Mouse (Mus musculus) stomach, postnatal 0 days (tissue): ENCODE results near the gene Fgf11. TPM values are rescaled to one million over a fixed set of nuclear protein-coding genes. Genes with fewer than 3 reads are reported as not detected.
A peak's percentile ranks its signal among the peaks of the same experiment; 100 is the strongest.

ENCODE experiments used
- ATAC-seq: fragments of 200-750 bp; cut with Nextera tagmentation; 2 replicates; pipeline ENCODE4 v1.8.0; 2017; ENCODE audit not compliant: low FRiP score, low TSS enrichment
- DNase-seq: peaks from one replicate; pipeline ENCODE4 v3.0.0-alpha.2; 2016; ENCODE audit warnings: low spot score
- H3K27ac ChIP-seq: fragments of 300-500 bp; sonication (generic); replicated peaks from 2 replicates; pipeline ENCODE4 v1.5.1; 2014; ENCODE audit warnings: mild to moderate bottlenecking, control low read depth
- H3K27me3 ChIP-seq: fragments of 300-500 bp; sonication (generic); 2 replicates; pipeline ENCODE4 v1.6.1; 2014; ENCODE audit warnings: low read length; ENCODE audit not compliant: control insufficient read depth, insufficient read depth
- H3K36me3 ChIP-seq: fragments of 300-500 bp; sonication (generic); 2 replicates; pipeline ENCODE4 v1.6.1; 2014; ENCODE audit warnings: low read length, mixed read lengths; ENCODE audit not compliant: control insufficient read depth, insufficient read depth
- H3K4me1 ChIP-seq: fragments of 300-500 bp; sonication (generic); replicated peaks from 2 replicates; pipeline ENCODE4 v1.6.1; 2014; ENCODE audit warnings: antibody characterized with exemption; ENCODE audit not compliant: control insufficient read depth, insufficient read depth
- H3K4me2 ChIP-seq: fragments of 300-500 bp; sonication (generic); replicated peaks from 2 replicates; pipeline ENCODE4 v1.6.1; 2014; ENCODE audit warnings: low read depth, mild to moderate bottlenecking, control low read depth, moderate library complexity
- H3K4me3 ChIP-seq: fragments of 300-500 bp; sonication (generic); 2 replicates; pipeline ENCODE4 v1.5.1; 2014; ENCODE audit warnings: low read depth, low read length, control low read depth
- H3K9ac ChIP-seq: fragments of 300-500 bp; sonication (generic); 2 replicates; pipeline ENCODE4 v1.6.1; 2014; ENCODE audit warnings: mild to moderate bottlenecking, low read length, control low read depth, mixed read lengths
- H3K9me3 ChIP-seq: fragments of 300-500 bp; sonication (generic); 2 replicates; pipeline ENCODE4 v1.6.1; 2016; ENCODE audit warnings: low read length; ENCODE audit not compliant: control insufficient read depth
- CTCF ChIP-seq: IDR thresholded peaks from 2 replicates; pipeline ENCODE4 v1.5.1; 2016; ENCODE audit warnings: antibody characterized with exemption, low read depth, mild to moderate bottlenecking, moderate library complexity
- EP300 ChIP-seq: optimal IDR thresholded peaks from 2 replicates; pipeline ENCODE3; 2016; ENCODE audit warnings: antibody characterized with exemption
- WGBS: fragments of 180-500 bp; shearing (Covaris S2); extraction: QIAGEN DNeasy Blood & Tissue Kit; methylation state at CpG from one replicate; pipeline ENCODE4 v1.1.7; 2014; 5-methylcytosine and 5-hydroxymethylcytosine counted together
- polyA plus RNA-seq: library from polyadenylated mRNA; unstranded; fragments of >200 nt; fragmentation: Nextera tagmentation; extraction: Ambion mirVana; gene quantifications from 2 replicates; pipeline ENCODE4 v1.2.1, GENCODE M21; 2015

Gene Fgf11
- polyA plus RNA-seq, 1 experiment from 2014 or later = 0.67 TPM

- H3K36me3 ChIP-seq = no peaks in the 10 kb centered on the region
- TF ChIP-seq CTCF (peak; percentile 83), EP300 (no peak)
- no peaks in the 10 kb centered on the region for H3K27me3 ChIP-seq
- 1% methylated on average over 60 of the region's 60 CpGs for WGBS
- H3K9me3 ChIP-seq = no peaks in the 10 kb centered on the region
- H3K9ac ChIP-seq = peak overlapping the region; percentile 67
- H3K4me2 ChIP-seq = peak overlapping the region; percentile 73
- peak overlapping the region; percentile 78 for H3K27ac ChIP-seq
- peaks cover 4% of the 10 kb centered on the region for H3K4me1 ChIP-seq
- DNase-seq = peak; percentile 86
- peak overlapping the region; percentile 55 for H3K4me3 ChIP-seq
- peak; percentile 74 for ATAC-seq
These were observed 2.4 kb upstream of the Fgf11 start for GRCm38 (mm10) chr11:69803786-69804651.

- no peaks in the 10 kb centered on the region for H3K27me3 ChIP-seq
- DNase-seq = peak; percentile 29
- no peaks in the 10 kb centered on the region for H3K9me3 ChIP-seq
- H3K9ac ChIP-seq = peak overlapping the region; percentile 67
- WGBS = 4% methylated on average over 12 of the region's 12 CpGs
- ATAC-seq = peak; percentile 5
- peak overlapping the region; percentile 73 for H3K4me2 ChIP-seq
- H3K4me1 ChIP-seq = peaks cover 4% of the 10 kb centered on the region
- H3K36me3 ChIP-seq = no peaks in the 10 kb centered on the region
- H3K4me3 ChIP-seq = peak overlapping the region; percentile 55
- no peak overlapping the region; the same call in 1 of the 2 replicates for H3K27ac ChIP-seq
- TF ChIP-seq EP300 = no peak
- no peak for TF ChIP-seq CTCF
These were observed 1.7 kb upstream of the Fgf11 start for GRCm38 (mm10) chr11:69803328-69803727.

- no peak overlapping the region for H3K27ac ChIP-seq
- no peak for TF ChIP-seq EP300
- TF ChIP-seq CTCF = 0 out of 2 replicates have a peak, but pooled peaks have one; percentile 5
- no peaks in the 10 kb centered on the region for H3K9me3 ChIP-seq
- H3K4me2 ChIP-seq = peak overlapping the region; percentile 73
- H3K9ac ChIP-seq = peak overlapping the region; percentile 67
- H3K27me3 ChIP-seq = no peaks in the 10 kb centered on the region
- peak; percentile 89 for DNase-seq
- H3K4me3 ChIP-seq = peak overlapping the region; percentile 55
- H3K36me3 ChIP-seq = no peaks in the 10 kb centered on the region
- peak; percentile 30; the same call in 1 of the 2 replicates for ATAC-seq
- H3K4me1 ChIP-seq = peaks cover 4% of the 10 kb centered on the region
- under 1% methylated on average over 28 of the region's 33 CpGs for WGBS
These were observed 1.0 kb upstream of the Fgf11 start for GRCm38 (mm10) chr11:69802648-69803105.

GRCm38 (mm10) chr11:69800392-69801197, 1.1 kb downstream of the Fgf11 start:
- DNase-seq = peak; percentile 87
- H3K9ac ChIP-seq = peak overlapping the region; percentile 61
- peaks cover 4% of the 10 kb centered on the region for H3K4me1 ChIP-seq
- H3K27ac ChIP-seq = peak overlapping the region; percentile 24
- no peaks in the 10 kb centered on the region for H3K36me3 ChIP-seq
- no peaks in the 10 kb centered on the region for H3K9me3 ChIP-seq
- no peak for TF ChIP-seq CTCF
- TF ChIP-seq EP300 = no peak
- 2% methylated on average over 36 of the region's 36 CpGs for WGBS
- peak overlapping the region; percentile 44 for H3K4me3 ChIP-seq
- H3K4me2 ChIP-seq = peak overlapping the region; percentile 73
- H3K27me3 ChIP-seq = no peaks in the 10 kb centered on the region
- peak; percentile 19 for ATAC-seq

GRCm38 (mm10) chr11:69800138-69800391, 1.6 kb downstream of the Fgf11 start:
- ATAC-seq (no peak), DNase-seq (peak; percentile 31)
- Histone ChIP-seq H3K36me3 (no peaks in the 10 kb centered on the region), H3K9ac (no peak overlapping the region), H3K27me3 (no peaks in the 10 kb centered on the region), H3K4me3 (peak overlapping the region; percentile 44; the same call in 1 of the 2 replicates), H3K9me3 (no peaks in the 10 kb centered on the region), H3K27ac (peak overlapping the region; percentile 24), H3K4me2 (peak overlapping the region; percentile 73), H3K4me1 (peaks cover 4% of the 10 kb centered on the region)
- WGBS = 16% methylated on average over 11 of the region's 11 CpGs
- TF ChIP-seq EP300 = no peak
- no peak for TF ChIP-seq CTCF
